Mouse (Mus musculus) hindlimb bud, embryonic 11.5 days (tissue): Measurements from ENCODE around the gene Galnt10.

Source experiments
- DNase-seq: peaks from one replicate; pipeline ENCODE4 v3.0.0-alpha.2; 2012; ENCODE audit warnings: low read depth, low spot score; ENCODE audit errors: extremely low spot score

Galnt10 gene

GRCm38 (mm10) chr11:57645018-57645559 lies at the start of gene Galnt10:
Galnt10 (plus strand) TSS chr11:57645442.
- peak; percentile 67 for DNase-seq

- DNase-seq = no peak
Measured at GRCm38 (mm10) chr11:57595899-57596298, 49.3 kb upstream of the Galnt10 start.

GRCm38 (mm10) chr11:57598161-57598560 lies 47.1 kb upstream of the Galnt10 start:
- no peak for DNase-seq

GRCm38 (mm10) chr11:57599304-57599703 lies 45.9 kb upstream of the Galnt10 start:
- DNase-seq = no peak

- DNase-seq = no peak
Measured at GRCm38 (mm10) chr11:57600113-57600512, 45.1 kb upstream of the Galnt10 start.

GRCm38 (mm10) chr11:57600621-57601121 lies 44.6 kb upstream of the Galnt10 start:
- DNase-seq = no peak

- DNase-seq = no peak
Measured at GRCm38 (mm10) chr11:57601806-57602455, 43.3 kb upstream of the Galnt10 start.

- no peak for DNase-seq
Measured at GRCm38 (mm10) chr11:57605086-57605485, 40.2 kb upstream of the Galnt10 start.

GRCm38 (mm10) chr11:57605660-57606059 lies 39.6 kb upstream of the Galnt10 start:
- no peak for DNase-seq

- no peak for DNase-seq
Measured at GRCm38 (mm10) chr11:57614502-57614901, 30.7 kb upstream of the Galnt10 start.

GRCm38 (mm10) chr11:57615286-57615685 lies 30.0 kb upstream of the Galnt10 start:
- DNase-seq = no peak

GRCm38 (mm10) chr11:57615871-57616270 lies 29.4 kb upstream of the Galnt10 start:
- DNase-seq = no peak

GRCm38 (mm10) chr11:57617526-57618264 lies 27.5 kb upstream of the Galnt10 start:
- DNase-seq = no peak

- no peak for DNase-seq
Measured at GRCm38 (mm10) chr11:57621472-57621871, 23.8 kb upstream of the Galnt10 start.

GRCm38 (mm10) chr11:57621876-57622275 lies 23.4 kb upstream of the Galnt10 start:
- DNase-seq = no peak

- no peak for DNase-seq
Measured at GRCm38 (mm10) chr11:57624490-57624893, 20.8 kb upstream of the Galnt10 start.

GRCm38 (mm10) chr11:57625465-57625864 lies 19.8 kb upstream of the Galnt10 start:
- no peak for DNase-seq

GRCm38 (mm10) chr11:57627086-57627735 lies 18.0 kb upstream of the Galnt10 start:
- DNase-seq = no peak

- no peak for DNase-seq
Measured at GRCm38 (mm10) chr11:57631805-57632485, 13.3 kb upstream of the Galnt10 start.

GRCm38 (mm10) chr11:57633006-57633405 lies 12.2 kb upstream of the Galnt10 start:
- DNase-seq = no peak
